Mouse (Mus musculus): ENCODE results near the gene Sun3. TPM values are rescaled to one million over a fixed set of nuclear protein-coding genes. Genes with fewer than 3 reads are reported as not detected.

Gene Sun3
- polyA plus RNA-seq (2017; shearing (Covaris generic)), result not detected

GRCm38 (mm10) chr11:9048703-9049060 lies at the start of gene Sun3:
Sun3 (minus strand) TSS chr11:9048991.

GRCm38 (mm10) chr11:9048011-9048702 lies 634 bp downstream of the Sun3 start, which contains the start of gene Gm11992:
Gm11992 (plus strand) TSS chr11:9048594.

GRCm38 (mm10) chr11:9010853-9011339 lies 37.9 kb downstream of the Sun3 start, which contains the start of gene Hus1:
Hus1 (minus strand) TSS chr11:9011191.

GRCm38 (mm10) chr11:8973166-8973565 lies 75.6 kb downstream of the Sun3 start, which contains the start of gene Pkd1l1:
Pkd1l1 (minus strand) TSS chr11:8973266.

Other genes with a start within 250 kb of the Sun3 start
- gene Pkd1l1, start 75.7 kb downstream of the Sun3 start, polyA plus RNA-seq (2017; shearing (Covaris generic)), result not detected
- gene Hus1, start 37.8 kb downstream of the Sun3 start, polyA plus RNA-seq (2017; shearing (Covaris generic)), result 4.9 TPM
- not detected for gene Gm11992, start 397 bp downstream of the Sun3 start, polyA plus RNA-seq (2017; shearing (Covaris generic))
- gene Upp1, start 69.1 kb upstream of the Sun3 start, polyA plus RNA-seq (2017; shearing (Covaris generic)), result not detected
- 0.04 TPM for gene Abca13, start 143.0 kb upstream of the Sun3 start, polyA plus RNA-seq (2017; shearing (Covaris generic))

Data from naive thymus-derived CD4-positive, alpha-beta T cell, adult 5 months (primary cell).